Mouse (Mus musculus) liver, embryonic 14.5 days (tissue): Measurements from ENCODE around the gene Brox. TPM values are rescaled to one million over a fixed set of nuclear protein-coding genes. Genes with fewer than 3 reads are reported as not detected.

Source experiments
- ATAC-seq: fragments of 200-750 bp; cut with Nextera tagmentation; 2 replicates; pipeline ENCODE4 v1.8.0; 2017; ENCODE audit warnings: moderate number of reproducible peaks, mild to moderate bottlenecking, moderate library complexity; ENCODE audit not compliant: insufficient read depth
- DNase-seq, 3 experiments: peaks; one replicate each; pipeline ENCODE4 v3.0.0-alpha.2; 2012 to 2013; ENCODE audit warnings: low read depth in 3 of 3, low spot score in 3 of 3
- H3K27ac ChIP-seq: fragments of 300-500 bp; sonication (generic); 2 replicates; pipeline ENCODE4 v1.5.1; 2014; ENCODE audit warnings: moderate library complexity, mild to moderate bottlenecking, control low read depth, inconsistent platforms
- H3K27me3 ChIP-seq: fragments of 300-500 bp; sonication (generic); 2 replicates; pipeline ENCODE4 v1.6.1; 2014; ENCODE audit warnings: mild to moderate bottlenecking, low read length, moderate library complexity; ENCODE audit not compliant: control insufficient read depth, insufficient read depth
- H3K36me3 ChIP-seq: fragments of 300-500 bp; sonication (generic); replicated peaks from 2 replicates; pipeline ENCODE4 v1.6.1; 2014; ENCODE audit warnings: low read depth; ENCODE audit not compliant: control insufficient read depth, insufficient read depth
- H3K4me1 ChIP-seq, 2 experiments: fragments of 200-500 bp in 1 of 2; fragments of 300-500 bp in 1 of 2; sonication (generic) in 1 of 2; replicated peaks; 2 replicates each; pipeline ENCODE4 v1.6.1; 2012 to 2014; ENCODE audit warnings: antibody characterized with exemption in 1 of 2, inconsistent platforms in 1 of 2, low read length in 1 of 2; ENCODE audit not compliant: control insufficient read depth in 2 of 2, insufficient read depth in 2 of 2
- H3K4me2 ChIP-seq: fragments of 300-500 bp; sonication (generic); 2 replicates; pipeline ENCODE4 v1.6.1; 2014; ENCODE audit warnings: low read depth, mild to moderate bottlenecking, control low read depth, moderate library complexity
- H3K4me3 ChIP-seq, 2 experiments: fragments of 200-500 bp in 1 of 2; fragments of 300-500 bp in 1 of 2; sonication (generic) in 1 of 2; 2 replicates each; pipeline ENCODE4 v1.5.1; 2012 to 2014; ENCODE audit warnings: low read depth in 2 of 2, low read length in 2 of 2, mild to moderate bottlenecking in 2 of 2, control low read depth in 1 of 2, inconsistent platforms in 1 of 2, moderate library complexity in 1 of 2; ENCODE audit not compliant: insufficient read depth in 1 of 2
- H3K9ac ChIP-seq: fragments of 300-500 bp; sonication (generic); replicated peaks from 2 replicates; pipeline ENCODE4 v1.6.1; 2014; ENCODE audit warnings: mild to moderate bottlenecking, control low read depth, moderate library complexity
- H3K9me3 ChIP-seq: fragments of 300-500 bp; sonication (generic); 2 replicates; pipeline ENCODE4 v1.6.1; 2016; ENCODE audit warnings: low read length, mixed read lengths; ENCODE audit not compliant: control insufficient read depth
- CTCF ChIP-seq: IDR thresholded peaks from 2 replicates; pipeline ENCODE4 v1.5.1; 2016; ENCODE audit warnings: antibody characterized with exemption, low read depth, control low read depth
- EP300 ChIP-seq: IDR thresholded peaks from 2 replicates; pipeline ENCODE4 v1.6.1; 2016; ENCODE audit warnings: antibody characterized with exemption, low read depth
- WGBS: fragments of 180-500 bp; shearing (Covaris S2); extraction: QIAGEN DNeasy Blood & Tissue Kit; methylation state at CpG from one replicate; pipeline ENCODE4 v1.1.7; 2014; ENCODE audit not compliant: insufficient replicate concordance; 5-methylcytosine and 5-hydroxymethylcytosine counted together
- polyA plus RNA-seq, 2 experiments: library from polyadenylated mRNA; depleted of rRNA in 1 of 2; stranded (reverse) in 1 of 2; unstranded in 1 of 2; fragments of >200 nt; fragmentation: Nextera tagmentation in 1 of 2; extraction: Ambion mirVana in 1 of 2; gene quantifications; 2 replicates each; pipeline versions ENCODE4 v1.2.1 to v1.2.3; 2012 to 2014

Gene Brox
- polyA plus RNA-seq, 2 experiments: 11.4 to 17.0 TPM

GRCm38 (mm10) chr1:183272867-183273818, 23.9 kb downstream of the Brox start:
- WGBS: 42% methylated on average over 10 of the region's 10 CpGs
- DNase-seq (peak in 1 of 3 experiments; percentile 28), ATAC-seq (no peak)
- no peaks in the 10 kb centered on the region for H3K27me3 ChIP-seq
- H3K4me2 ChIP-seq: no peak overlapping the region
- TF ChIP-seq EP300 (no peak), CTCF (peak; percentile 34; the same call in 1 of the 2 replicates)
- no peak overlapping the region for H3K4me3 ChIP-seq
- H3K36me3 ChIP-seq: no peaks in the 10 kb centered on the region; the same call in 1 of the 2 replicates
- no peak overlapping the region for H3K9ac ChIP-seq
- no peaks in the 10 kb centered on the region for H3K4me1 ChIP-seq
- H3K9me3 ChIP-seq: no peaks in the 10 kb centered on the region
- no peak overlapping the region for H3K27ac ChIP-seq

- no peak overlapping the region for H3K4me2 ChIP-seq
- H3K4me1 ChIP-seq: peaks cover 0 to 11% of the 10 kb centered on the region in 2 experiments; a peak in 1 of 4 replicates
- H3K9me3 ChIP-seq: no peaks in the 10 kb centered on the region
- H3K27ac ChIP-seq: no peak overlapping the region
- no peak for ATAC-seq
- no peak overlapping the region for H3K9ac ChIP-seq
- no peak for TF ChIP-seq CTCF
- TF ChIP-seq EP300: no peak
- no peak for DNase-seq
- no peak overlapping the region for H3K4me3 ChIP-seq
- no peaks in the 10 kb centered on the region for H3K27me3 ChIP-seq
- no peaks in the 10 kb centered on the region for H3K36me3 ChIP-seq
- 66% methylated on average over 6 of the region's 6 CpGs for WGBS
Measured at GRCm38 (mm10) chr1:183267666-183268065, 29.4 kb downstream of the Brox start.

- Histone ChIP-seq H3K36me3 (no peaks in the 10 kb centered on the region), H3K4me1 (peaks cover 0 to 11% of the 10 kb centered on the region in 2 experiments; a peak in 1 of 4 replicates), H3K27me3 (no peaks in the 10 kb centered on the region), H3K4me3 (no peak overlapping the region), H3K9ac (no peak overlapping the region), H3K27ac (no peak overlapping the region), H3K9me3 (no peaks in the 10 kb centered on the region), H3K4me2 (no peak overlapping the region)
- DNase-seq (no peak), ATAC-seq (peak; percentile 33; the same call in 1 of the 2 replicates)
- WGBS: 41% methylated on average over 14 of the region's 14 CpGs
- TF ChIP-seq EP300 (no peak), CTCF (no peak)
Measured at GRCm38 (mm10) chr1:183265921-183266467, 31.1 kb downstream of the Brox start.

GRCm38 (mm10) chr1:183264145-183265008, 32.7 kb downstream of the Brox start:
- ATAC-seq: 0 out of 2 replicates have a peak, but pooled peaks have one; percentile 26
- Histone ChIP-seq H3K27me3 (no peaks in the 10 kb centered on the region), H3K4me2 (0 out of 2 replicates have a peak overlapping the region, but pooled peaks have one; percentile 11), H3K9ac (no peak overlapping the region), H3K9me3 (no peaks in the 10 kb centered on the region), H3K4me1 (peaks cover 0 to 11% of the 10 kb centered on the region in 2 experiments; a peak in 1 of 4 replicates), H3K4me3 (no peak overlapping the region), H3K36me3 (no peaks in the 10 kb centered on the region), H3K27ac (no peak overlapping the region)
- WGBS: 55% methylated on average over 13 of the region's 13 CpGs
- TF ChIP-seq CTCF (no peak), EP300 (no peak)
- DNase-seq: peak in 1 of 3 experiments; percentile 17
